Mouse (Mus musculus): ENCODE measurements around the gene Sept7.
"Not testable (repeated sequence)": the region's sequence is repeated elsewhere in the genome, so short reads cannot be mapped to it uniquely, and the experiment has no call there.

GRCm38 (mm10) chr9:25319676-25320075, 67.4 kb downstream of the Sept7 start:
- TF ChIP-seq EP300, CTCF (IDR thresholded peaks at IDR 0.05; ENCODE audit: low read depth): not testable (repeated sequence)
